Mouse (Mus musculus) urinary bladder, postnatal 14 days (tissue): ENCODE measurements around the gene Sp7.

Experiments
- DNase-seq: peaks from one replicate; pipeline ENCODE4 v3.0.0; 2021; ENCODE audit warnings: low spot score

The Sp7 gene

GRCm38 (mm10) chr15:102366733-102367344 lies at the start of gene Sp7:
Gene Sp7 (minus strand): TSS chr15:102367182.
- DNase-seq = no peak

- DNase-seq = no peak
Observed at GRCm38 (mm10) chr15:102413687-102414086, 46.7 kb upstream of the Sp7 start.

GRCm38 (mm10) chr15:102411077-102411476 lies 44.1 kb upstream of the Sp7 start:
- no peak for DNase-seq

- DNase-seq = no peak
Observed at GRCm38 (mm10) chr15:102409286-102409685, 42.3 kb upstream of the Sp7 start.

- DNase-seq = no peak
Observed at GRCm38 (mm10) chr15:102408558-102409130, 41.7 kb upstream of the Sp7 start.

- DNase-seq = no peak
Observed at GRCm38 (mm10) chr15:102407681-102408557, 40.9 kb upstream of the Sp7 start.

- no peak for DNase-seq
Observed at GRCm38 (mm10) chr15:102406912-102407580, 40.1 kb upstream of the Sp7 start.

- peak; percentile 88 for DNase-seq
Observed at GRCm38 (mm10) chr15:102406196-102406911, 39.4 kb upstream of the Sp7 start.

- peak; percentile 98 for DNase-seq
Observed at GRCm38 (mm10) chr15:102405489-102406195, 38.7 kb upstream of the Sp7 start, which contains the start of gene Sp1. Gene Sp1 (plus strand): TSS chr15:102406143.

GRCm38 (mm10) chr15:102404608-102405488 lies 37.9 kb upstream of the Sp7 start:
- DNase-seq = no peak

GRCm38 (mm10) chr15:102402210-102402609 lies 35.2 kb upstream of the Sp7 start:
- DNase-seq = no peak

- no peak for DNase-seq
Observed at GRCm38 (mm10) chr15:102401278-102401677, 34.3 kb upstream of the Sp7 start.

- DNase-seq = no peak
Observed at GRCm38 (mm10) chr15:102400476-102401045, 33.6 kb upstream of the Sp7 start.

GRCm38 (mm10) chr15:102399229-102400221 lies 32.5 kb upstream of the Sp7 start:
- peak; percentile 92 for DNase-seq

GRCm38 (mm10) chr15:102398629-102399028 lies 31.6 kb upstream of the Sp7 start:
- DNase-seq = peak; percentile 35

GRCm38 (mm10) chr15:102395061-102395460 lies 28.1 kb upstream of the Sp7 start:
- DNase-seq = no peak

- no peak for DNase-seq
Observed at GRCm38 (mm10) chr15:102393584-102394014, 26.6 kb upstream of the Sp7 start.

GRCm38 (mm10) chr15:102392520-102392919 lies 25.5 kb upstream of the Sp7 start:
- no peak for DNase-seq
